Mouse (Mus musculus) midbrain, embryonic 10.5 days (tissue): Measurements from ENCODE around the gene Olfr97. TPM values are rescaled to one million over a fixed set of nuclear protein-coding genes. Genes with fewer than 3 reads are reported as not detected.

ENCODE experiments used
- DNase-seq: peaks from one replicate; pipeline ENCODE4 v3.0.0-alpha.2; 2017; ENCODE audit warnings: low spot score
- H3K27ac ChIP-seq: fragments of 300-500 bp; sonication (generic); replicated peaks from 2 replicates; pipeline ENCODE4 v1.5.1; 2016; ENCODE audit warnings: mild to moderate bottlenecking
- H3K27me3 ChIP-seq: fragments of 300-500 bp; sonication (generic); 2 replicates; pipeline ENCODE4 v1.6.1; 2016; ENCODE audit warnings: low read depth, mild to moderate bottlenecking; ENCODE audit not compliant: poor library complexity, severe bottlenecking
- H3K36me3 ChIP-seq: fragments of 300-500 bp; sonication (generic); 2 replicates; pipeline ENCODE4 v1.6.1; 2016; ENCODE audit warnings: mild to moderate bottlenecking, moderate library complexity
- H3K4me1 ChIP-seq: fragments of 300-500 bp; sonication (generic); 2 replicates; pipeline ENCODE4 v1.6.1; 2016
- H3K4me3 ChIP-seq: fragments of 300-500 bp; sonication (generic); 2 replicates; pipeline ENCODE4 v1.5.1; 2016; ENCODE audit warnings: mild to moderate bottlenecking, moderate library complexity
- H3K9me3 ChIP-seq: fragments of 300-500 bp; sonication (generic); replicated peaks from 2 replicates; pipeline ENCODE4 v1.6.1; 2016; ENCODE audit warnings: mild to moderate bottlenecking
- WGBS: fragments of 180-500 bp; shearing (Covaris S2); methylation state at CpG from one replicate; pipeline ENCODE4 v1.1.7; 2016; 5-methylcytosine and 5-hydroxymethylcytosine counted together
- polyA plus RNA-seq: library from polyadenylated mRNA; unstranded; fragments of >200 nt; fragmentation: Nextera tagmentation; extraction: Ambion mirVana; gene quantifications from 2 replicates; pipeline ENCODE4 v1.2.1, GENCODE M21; 2016

Olfr97 gene
- polyA plus RNA-seq, 1 experiment from 2014 or later = not detected

DNA sequence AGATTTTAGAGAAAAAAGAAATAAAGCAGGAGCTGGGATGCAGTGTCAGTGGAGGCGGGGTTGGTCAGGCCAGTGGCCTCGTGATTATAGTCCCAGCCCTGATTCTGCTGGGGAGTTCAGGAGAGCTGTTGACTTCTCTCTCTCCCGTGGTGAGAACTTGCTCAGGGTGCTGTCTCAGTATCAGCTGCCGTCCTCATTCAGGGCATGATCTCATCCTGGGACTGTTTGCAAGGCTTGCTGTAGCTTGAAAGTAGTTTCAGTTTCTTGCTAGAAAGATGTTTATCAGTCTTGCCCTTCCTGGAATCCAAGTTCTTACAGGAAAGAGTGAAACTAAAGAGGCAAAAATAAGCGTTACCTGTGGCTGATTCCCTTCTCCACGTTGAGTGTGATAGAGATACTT lies 51.7 kb downstream of the Olfr97 start:
- Histone ChIP-seq H3K27me3 (no peaks in the 10 kb centered on the region), H3K4me1 (no peaks in the 10 kb centered on the region)
- WGBS = 60% methylated on average over 6 of the region's 6 CpGs

More for the DNA sequence above, 51.7 kb downstream of the Olfr97 start:
- no peak for DNase-seq
- Histone ChIP-seq H3K36me3 (no peaks in the 10 kb centered on the region), H3K27ac (no peak overlapping the region), H3K9me3 (no peaks in the 10 kb centered on the region), H3K4me3 (no peak overlapping the region)

Other genes starting within 250 kb of the Olfr97 start
- 0.83 and 1.2 TPM in 2 replicates for gene H2-M5, start 247.8 kb downstream of the Olfr97 start, polyA plus RNA-seq
- gene Zfp57, start 236.2 kb downstream of the Olfr97 start, polyA plus RNA-seq = 61.6 and 87.8 TPM in 2 replicates
- gene Mog, start 213.9 kb downstream of the Olfr97 start, polyA plus RNA-seq = 0.10 and 0.15 TPM in 2 replicates
- gene Gabbr1, start 191.4 kb downstream of the Olfr97 start, polyA plus RNA-seq = 7.9 and 12.2 TPM in 2 replicates
- gene Olfr90, start 148.8 kb downstream of the Olfr97 start, polyA plus RNA-seq = 0.17 TPM in 1 of 2 replicates, not detected in the other
- gene Olfr91, start 139.1 kb downstream of the Olfr97 start, polyA plus RNA-seq = not detected in 2 replicates
- gene Olfr92, start 117.2 kb downstream of the Olfr97 start, polyA plus RNA-seq = not detected in 2 replicates
- gene Olfr93, start 75.8 kb downstream of the Olfr97 start, polyA plus RNA-seq = not detected in 2 replicates
- not detected in 2 replicates for gene Ubd, start 43.4 kb downstream of the Olfr97 start, polyA plus RNA-seq
- not detected in 2 replicates for gene Olfr94, start 36.3 kb downstream of the Olfr97 start, polyA plus RNA-seq
- not detected in 2 replicates for gene Olfr95, start 24.2 kb downstream of the Olfr97 start, polyA plus RNA-seq
- gene Olfr96, start 17.2 kb downstream of the Olfr97 start, polyA plus RNA-seq = not detected in 2 replicates
- not detected in 2 replicates for gene Olfr98, start 26.4 kb upstream of the Olfr97 start, polyA plus RNA-seq
- 1.8 and 2.1 TPM in 2 replicates for gene H2-M3, start 32.9 kb upstream of the Olfr97 start, polyA plus RNA-seq
- gene Olfr99, start 46.1 kb upstream of the Olfr97 start, polyA plus RNA-seq = not detected in 2 replicates
- not detected in 2 replicates for gene Olfr101, start 67.0 kb upstream of the Olfr97 start, polyA plus RNA-seq
- not detected in 2 replicates for gene Olfr102, start 79.7 kb upstream of the Olfr97 start, polyA plus RNA-seq
- gene Olfr103, start 102.4 kb upstream of the Olfr97 start, polyA plus RNA-seq = not detected in 2 replicates
- gene Olfr104-ps, start 122.3 kb upstream of the Olfr97 start, polyA plus RNA-seq = not detected in 2 replicates
- gene Olfr105-ps, start 141.7 kb upstream of the Olfr97 start, polyA plus RNA-seq = not detected in 2 replicates
- not detected in 2 replicates for gene Olfr106-ps, start 153.1 kb upstream of the Olfr97 start, polyA plus RNA-seq
- gene Olfr107, start 161.9 kb upstream of the Olfr97 start, polyA plus RNA-seq = not detected in 2 replicates
- gene Olfr108, start 208.2 kb upstream of the Olfr97 start, polyA plus RNA-seq = not detected in 2 replicates
- gene Olfr109, start 221.6 kb upstream of the Olfr97 start, polyA plus RNA-seq = not detected in 2 replicates
- gene H2-M2, start 246.2 kb upstream of the Olfr97 start, polyA plus RNA-seq = not detected in 2 replicates